Mouse (Mus musculus): ENCODE results near the gene Tnks2.

- TF ChIP-seq CTCF (IDR thresholded peaks at IDR 0.05; ENCODE audit: control insufficient read depth, insufficient read depth, low read length) (no peak), POLR2A (IDR thresholded peaks at IDR 0.05; ENCODE audit: borderline replicate concordance, control insufficient read depth, low read depth, low read length) (no peak)
These were observed 13.6 kb upstream of the Tnks2 start for GRCm38 (mm10) chr19:36820469-36820868.

Measured in bone marrow, adult 2 months (tissue).